Mouse (Mus musculus) forebrain, embryonic 15.5 days (tissue): ENCODE data around the gene Slc38a2. TPM values are rescaled to one million over a fixed set of nuclear protein-coding genes. Genes with fewer than 3 reads are reported as not detected.

Experiments
- ATAC-seq: fragments of 200-750 bp; cut with Nextera tagmentation; replicated peaks from 2 replicates; pipeline ENCODE4 v1.8.0; 2017; ENCODE audit warnings: mild to moderate bottlenecking, moderate TSS enrichment, moderate library complexity
- H3K27ac ChIP-seq: fragments of 300-500 bp; sonication (generic); replicated peaks from 2 replicates; pipeline ENCODE4 v1.5.1; 2015; ENCODE audit warnings: mild to moderate bottlenecking, inconsistent platforms
- H3K27me3 ChIP-seq: fragments of 300-500 bp; sonication (generic); 2 replicates; pipeline ENCODE4 v1.6.1; 2015; ENCODE audit warnings: inconsistent platforms
- H3K36me3 ChIP-seq: fragments of 300-500 bp; sonication (generic); 2 replicates; pipeline ENCODE4 v1.6.1; 2015; ENCODE audit warnings: mild to moderate bottlenecking, inconsistent platforms
- H3K4me1 ChIP-seq: fragments of 300-500 bp; sonication (generic); 2 replicates; pipeline ENCODE4 v1.6.1; 2015; ENCODE audit warnings: inconsistent platforms
- H3K4me2 ChIP-seq: fragments of 300-500 bp; sonication (generic); replicated peaks from 2 replicates; pipeline ENCODE4 v1.6.1; 2015; ENCODE audit warnings: mild to moderate bottlenecking, inconsistent platforms
- H3K4me3 ChIP-seq: fragments of 300-500 bp; sonication (generic); 2 replicates; pipeline ENCODE4 v1.5.1; 2015; ENCODE audit warnings: mild to moderate bottlenecking, inconsistent platforms
- H3K9ac ChIP-seq: fragments of 300-500 bp; sonication (generic); replicated peaks from 2 replicates; pipeline ENCODE4 v1.6.1; 2015; ENCODE audit warnings: mild to moderate bottlenecking, inconsistent platforms
- H3K9me3 ChIP-seq: fragments of 300-500 bp; sonication (generic); 2 replicates; pipeline ENCODE4 v1.6.1; 2016; ENCODE audit warnings: inconsistent platforms
- WGBS: fragments of 180-500 bp; shearing (Covaris S2); methylation state at CpG from one replicate; pipeline ENCODE4 v1.1.7; 2015; ENCODE audit warnings: mixed read lengths; 5-methylcytosine and 5-hydroxymethylcytosine counted together
- polyA plus RNA-seq: library from polyadenylated mRNA; unstranded; fragments of >200 nt; fragmentation: Nextera tagmentation; extraction: Ambion mirVana; gene quantifications from 2 replicates; pipeline ENCODE4 v1.2.1, GENCODE M21; 2015

The Slc38a2 gene
- 156 and 157 TPM in 2 replicates for polyA plus RNA-seq

- peak within 1 kb of the TSS; percentile 86 for H3K4me2 ChIP-seq
- under 1% methylated on average over 76 of the region's 76 CpGs for WGBS
- ATAC-seq = peak; percentile 89
- H3K27me3 ChIP-seq = no peaks in the 10 kb centered on the region
- H3K36me3 ChIP-seq = peaks cover 23% of the 10 kb centered on the region
- H3K4me1 ChIP-seq = peaks cover 43% of the 10 kb centered on the region
- H3K9me3 ChIP-seq = no peaks in the 10 kb centered on the region
- H3K27ac ChIP-seq = peak within 1 kb of the TSS; percentile 100
- peak within 1 kb of the TSS; percentile 99 for H3K9ac ChIP-seq
- peak within 1 kb of the TSS; percentile 75 for H3K4me3 ChIP-seq
Measured at GRCm38 (mm10) chr15:96699521-96700511, at the start of gene Slc38a2. Slc38a2 (minus strand) TSS chr15:96699730.

DNA sequence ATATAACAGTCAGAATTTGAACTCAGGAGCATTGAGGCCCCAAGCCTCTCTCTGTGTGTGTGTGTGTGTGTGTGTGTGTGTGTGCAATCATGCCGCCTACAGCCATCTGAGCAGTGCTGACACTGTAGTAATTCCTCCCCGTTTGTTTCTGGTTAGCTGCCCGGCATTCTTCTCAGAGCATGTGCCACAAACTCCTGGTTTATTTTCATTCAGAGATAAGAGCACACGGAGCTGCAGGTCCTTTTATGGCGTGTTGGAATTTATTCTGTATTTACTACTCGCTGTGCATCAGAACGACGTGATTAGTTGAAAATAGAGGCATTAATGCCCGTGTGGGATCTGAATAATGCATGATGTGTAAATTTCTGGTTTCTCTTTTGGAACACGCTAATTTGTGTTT is 49.6 kb upstream of the Slc38a2 start:
- ATAC-seq = 0 out of 2 replicates have a peak, but pooled peaks have one; percentile 26
- H3K4me1 ChIP-seq = no peaks in the 10 kb centered on the region; the same call in 1 of the 2 replicates
- 0 out of 2 replicates have a peak overlapping the region, but pooled peaks have one; percentile 20 for H3K27ac ChIP-seq
- no peaks in the 10 kb centered on the region for H3K9me3 ChIP-seq
- H3K9ac ChIP-seq = no peak overlapping the region
- H3K36me3 ChIP-seq = no peaks in the 10 kb centered on the region
- no peaks in the 10 kb centered on the region for H3K27me3 ChIP-seq
- no peak overlapping the region for H3K4me3 ChIP-seq
- 44% methylated on average over 10 of the region's 10 CpGs for WGBS
- peak overlapping the region; percentile 13; the same call in 1 of the 2 replicates for H3K4me2 ChIP-seq

DNA sequence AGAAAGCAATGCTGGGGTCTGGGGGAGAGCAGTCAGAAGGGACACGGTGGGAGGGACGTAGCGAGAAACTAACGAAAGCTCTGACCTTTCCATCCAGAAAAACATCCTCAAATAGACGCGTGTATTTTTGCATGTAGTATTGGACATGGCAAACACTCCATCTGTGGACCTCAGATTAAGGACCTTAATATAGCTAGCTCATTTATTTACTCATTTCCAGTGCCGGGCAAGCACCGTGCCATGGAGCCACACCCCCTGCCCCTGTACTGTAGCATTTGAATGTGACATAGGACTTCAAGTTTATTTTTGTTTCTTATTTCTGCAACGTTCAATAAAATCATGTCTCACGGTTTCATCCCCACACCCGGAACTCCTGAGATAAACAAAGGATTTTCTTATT is 48.0 kb upstream of the Slc38a2 start:
- Histone ChIP-seq H3K4me1 (no peaks in the 10 kb centered on the region; the same call in 1 of the 2 replicates), H3K27ac (no peak overlapping the region), H3K9me3 (no peaks in the 10 kb centered on the region), H3K9ac (no peak overlapping the region), H3K4me2 (no peak overlapping the region), H3K27me3 (no peaks in the 10 kb centered on the region), H3K4me3 (no peak overlapping the region), H3K36me3 (no peaks in the 10 kb centered on the region)
- no peak for ATAC-seq
- 87% methylated on average over 11 of the region's 11 CpGs for WGBS

DNA sequence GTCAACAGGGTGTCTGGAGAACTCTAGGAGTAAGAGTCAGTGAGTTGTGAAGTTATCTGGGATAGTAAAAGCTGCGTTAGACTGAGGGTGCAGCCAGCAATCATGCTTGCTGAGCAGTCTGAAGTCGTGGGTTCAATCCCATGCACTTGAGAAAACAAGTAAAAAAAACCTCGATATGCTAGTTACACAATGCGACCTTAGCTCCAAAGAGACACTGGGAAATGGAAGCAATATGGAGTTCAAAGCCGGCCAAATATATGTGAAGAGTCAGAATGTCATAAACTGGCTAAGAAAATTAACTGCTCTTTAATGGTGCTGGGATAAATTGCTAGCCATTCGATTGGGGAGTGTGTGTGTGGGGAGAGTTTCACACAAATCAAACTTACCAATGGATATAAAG is 47.5 kb upstream of the Slc38a2 start:
- H3K9ac ChIP-seq = no peak overlapping the region
- H3K27me3 ChIP-seq = no peaks in the 10 kb centered on the region
- no peak overlapping the region for H3K27ac ChIP-seq
- no peak overlapping the region for H3K4me2 ChIP-seq
- H3K4me1 ChIP-seq = no peaks in the 10 kb centered on the region; the same call in 1 of the 2 replicates
- no peaks in the 10 kb centered on the region for H3K36me3 ChIP-seq
- H3K4me3 ChIP-seq = no peak overlapping the region
- WGBS = 93% methylated on average over 6 of the region's 6 CpGs
- H3K9me3 ChIP-seq = no peaks in the 10 kb centered on the region
- ATAC-seq = no peak

DNA sequence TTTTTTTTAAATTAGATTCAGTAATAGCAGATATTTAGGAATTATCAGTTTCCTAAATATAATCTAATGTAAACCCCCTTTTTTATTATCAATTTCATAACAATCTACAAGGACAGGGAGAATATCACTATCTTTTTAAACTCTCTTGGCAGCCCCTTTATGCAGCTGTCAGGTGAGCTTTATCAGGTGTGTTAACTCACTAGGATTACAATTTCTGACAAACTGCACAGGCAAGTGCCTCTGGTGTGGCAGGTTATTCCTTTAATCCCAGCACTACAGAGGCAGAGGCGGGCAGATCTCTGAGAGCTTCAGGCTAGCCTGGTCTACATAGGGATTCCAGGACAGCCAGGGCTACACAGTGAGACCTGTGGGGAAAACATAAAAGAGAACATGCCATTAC is 45.8 kb upstream of the Slc38a2 start:
- ATAC-seq = no peak
- 97% methylated on average over 1 of the region's 1 CpGs for WGBS
- no peak overlapping the region for H3K9ac ChIP-seq
- no peaks in the 10 kb centered on the region for H3K36me3 ChIP-seq
- H3K27ac ChIP-seq = no peak overlapping the region
- H3K27me3 ChIP-seq = no peaks in the 10 kb centered on the region
- no peaks in the 10 kb centered on the region; the same call in 1 of the 2 replicates for H3K4me1 ChIP-seq
- H3K4me3 ChIP-seq = no peak overlapping the region
- no peak overlapping the region for H3K4me2 ChIP-seq
- H3K9me3 ChIP-seq = no peaks in the 10 kb centered on the region

- H3K9me3 ChIP-seq = no peaks in the 10 kb centered on the region
Measured at GRCm38 (mm10) chr15:96744882-96745296, 45.4 kb upstream of the Slc38a2 start.

DNA sequence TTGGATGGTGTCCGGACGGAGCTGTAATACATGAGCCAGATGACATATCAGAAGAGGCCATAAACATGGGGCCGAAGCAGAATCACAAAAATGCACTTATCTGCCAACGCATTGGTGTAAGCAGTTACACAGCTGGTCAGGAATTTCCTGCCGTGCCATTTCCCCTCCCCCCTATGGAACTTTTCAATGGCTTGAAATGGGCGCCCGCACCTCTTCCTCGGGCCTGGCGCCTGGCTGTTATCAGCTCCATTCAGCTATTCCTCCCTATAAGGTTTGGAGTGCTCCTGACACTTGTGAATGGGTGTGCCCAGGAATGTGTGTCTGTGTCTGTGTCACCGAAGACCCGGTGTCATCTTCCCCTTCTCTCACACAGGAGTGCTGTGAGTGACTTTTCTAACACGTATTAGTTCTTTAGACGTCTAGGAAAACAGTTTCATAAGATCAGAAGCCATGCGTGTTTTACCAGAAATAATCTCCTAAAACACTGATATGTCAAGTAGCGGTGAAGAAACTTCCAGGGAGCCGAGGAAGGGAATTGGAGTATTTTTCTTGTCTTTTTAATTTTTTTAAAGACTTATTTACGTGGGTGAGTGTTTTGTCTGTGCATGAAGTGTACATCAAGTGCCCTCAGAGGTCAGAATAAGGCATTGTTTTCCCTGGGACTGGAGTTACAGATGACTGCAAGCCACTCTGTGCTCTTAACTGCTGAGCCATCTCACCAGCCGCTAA is 44.8 kb upstream of the Slc38a2 start:
- H3K9ac ChIP-seq = no peak overlapping the region
- no peak overlapping the region for H3K4me2 ChIP-seq
- H3K36me3 ChIP-seq = no peaks in the 10 kb centered on the region
- H3K9me3 ChIP-seq = no peaks in the 10 kb centered on the region
- WGBS = 85% methylated on average over 18 of the region's 18 CpGs
- H3K4me3 ChIP-seq = no peak overlapping the region
- H3K27me3 ChIP-seq = no peaks in the 10 kb centered on the region
- H3K4me1 ChIP-seq = no peaks in the 10 kb centered on the region; the same call in 1 of the 2 replicates
- H3K27ac ChIP-seq = no peak overlapping the region
- ATAC-seq = no peak

More at GRCm38 (mm10) chr15:96744882-96745296, 45.4 kb upstream of the Slc38a2 start:
- H3K4me2 ChIP-seq = no peak overlapping the region
- no peak for ATAC-seq
- no peaks in the 10 kb centered on the region for H3K27me3 ChIP-seq
- no peak overlapping the region for H3K4me3 ChIP-seq
- H3K27ac ChIP-seq = no peak overlapping the region
- H3K4me1 ChIP-seq = no peaks in the 10 kb centered on the region; the same call in 1 of the 2 replicates
- H3K9ac ChIP-seq = no peak overlapping the region
- 86% methylated on average over 5 of the region's 5 CpGs for WGBS
- H3K36me3 ChIP-seq = no peaks in the 10 kb centered on the region

- no peaks in the 10 kb centered on the region for H3K9me3 ChIP-seq
- H3K4me2 ChIP-seq = no peak overlapping the region
- no peaks in the 10 kb centered on the region for H3K36me3 ChIP-seq
- no peak overlapping the region for H3K27ac ChIP-seq
- ATAC-seq = no peak
- WGBS = 77% methylated on average over 6 of the region's 6 CpGs
- H3K9ac ChIP-seq = no peak overlapping the region
- no peaks in the 10 kb centered on the region for H3K27me3 ChIP-seq
- no peak overlapping the region for H3K4me3 ChIP-seq
- H3K4me1 ChIP-seq = no peaks in the 10 kb centered on the region
Measured at GRCm38 (mm10) chr15:96743257-96743656, 43.7 kb upstream of the Slc38a2 start.

GRCm38 (mm10) chr15:96742591-96743241 is 43.2 kb upstream of the Slc38a2 start:
- Histone ChIP-seq H3K27me3 (no peaks in the 10 kb centered on the region), H3K4me1 (no peaks in the 10 kb centered on the region), H3K4me2 (no peak overlapping the region), H3K4me3 (no peak overlapping the region), H3K36me3 (no peaks in the 10 kb centered on the region), H3K9ac (no peak overlapping the region), H3K27ac (no peak overlapping the region), H3K9me3 (no peaks in the 10 kb centered on the region)
- ATAC-seq = no peak
- WGBS = 70% methylated on average over 16 of the region's 16 CpGs

DNA sequence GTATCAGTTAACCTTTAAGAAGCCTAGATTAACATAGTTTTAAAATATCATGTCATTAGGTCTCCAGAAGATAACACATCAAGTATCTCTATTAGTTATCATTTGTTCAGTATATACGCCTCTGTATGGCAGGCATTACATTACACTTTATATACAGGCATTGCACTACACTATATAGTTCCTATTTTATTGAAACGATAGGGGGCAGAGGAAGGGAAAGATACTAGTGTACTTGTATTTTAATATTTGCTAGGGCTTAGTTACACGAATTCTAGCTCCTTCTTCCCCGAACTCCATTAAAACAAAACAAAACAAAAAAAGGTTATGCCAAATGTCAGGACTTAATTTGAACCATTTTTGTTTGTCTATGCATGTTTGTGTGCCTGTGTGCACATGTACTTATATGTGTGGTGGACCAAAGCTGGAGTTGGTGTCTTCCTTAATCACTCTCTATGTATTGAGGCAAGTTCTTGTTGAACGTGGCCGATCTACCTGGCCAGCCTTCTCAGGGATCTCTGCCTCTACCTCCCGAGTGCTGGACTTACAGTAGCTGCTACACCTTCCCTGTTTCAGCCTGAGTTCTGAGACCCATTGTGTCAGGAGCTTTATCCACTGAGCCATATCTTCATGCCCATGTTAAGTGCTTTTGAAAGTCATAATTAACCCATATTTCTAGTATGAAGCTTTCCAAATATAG is 41.5 kb upstream of the Slc38a2 start:
- Histone ChIP-seq H3K4me3 (no peak overlapping the region), H3K36me3 (no peaks in the 10 kb centered on the region), H3K27ac (no peak overlapping the region), H3K9ac (no peak overlapping the region), H3K4me1 (no peaks in the 10 kb centered on the region), H3K9me3 (no peaks in the 10 kb centered on the region), H3K4me2 (no peak overlapping the region), H3K27me3 (no peaks in the 10 kb centered on the region)
- 91% methylated on average over 7 of the region's 7 CpGs for WGBS
- no peak for ATAC-seq

DNA sequence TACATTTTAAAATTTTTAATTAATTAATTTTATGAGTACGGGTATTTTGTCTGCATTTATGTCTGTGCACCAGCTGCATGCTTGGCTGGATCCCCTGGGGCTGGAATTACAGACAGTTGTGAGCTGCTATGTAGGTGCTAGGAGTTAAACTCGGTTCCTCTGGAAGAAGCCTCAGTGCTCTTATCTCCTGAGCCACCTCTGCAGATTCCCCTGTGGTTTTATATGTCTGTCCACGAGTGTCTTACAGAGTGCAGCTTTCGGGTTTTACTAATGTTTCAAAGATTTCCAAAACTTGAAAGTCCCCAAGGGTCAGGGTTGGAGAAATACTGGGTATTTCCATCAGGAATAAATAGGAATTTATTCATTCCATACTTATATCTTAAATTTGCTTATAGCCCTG is 40.6 kb upstream of the Slc38a2 start:
- H3K4me2 ChIP-seq = no peak overlapping the region
- H3K36me3 ChIP-seq = no peaks in the 10 kb centered on the region
- no peaks in the 10 kb centered on the region for H3K9me3 ChIP-seq
- H3K27me3 ChIP-seq = no peaks in the 10 kb centered on the region
- no peak overlapping the region for H3K9ac ChIP-seq
- no peaks in the 10 kb centered on the region for H3K4me1 ChIP-seq
- WGBS = 85% methylated on average over 4 of the region's 4 CpGs
- no peak overlapping the region for H3K4me3 ChIP-seq
- ATAC-seq = no peak
- no peak overlapping the region for H3K27ac ChIP-seq
